Mouse (Mus musculus) E14TG2a.4 (cell line): Measurements from ENCODE around the gene Ebf3.

Experiments used
- H3K27me3 ChIP-seq: 2 replicates; pipeline ENCODE4 v1.6.1; 2014; ENCODE audit warnings: low read length, control low read depth; ENCODE audit not compliant: insufficient read depth
- H3K36me3 ChIP-seq: 2 replicates; pipeline ENCODE4 v1.6.1; 2014; ENCODE audit warnings: low read length, control low read depth; ENCODE audit not compliant: insufficient read depth
- H3K4me1 ChIP-seq: replicated peaks from 2 replicates; pipeline ENCODE4 v1.6.1; 2014; ENCODE audit warnings: low read depth, low read length, control low read depth
- H3K4me3 ChIP-seq: replicated peaks from 2 replicates; pipeline ENCODE4 v1.5.1; 2014; ENCODE audit warnings: mild to moderate bottlenecking, low read length
- H3K9me3 ChIP-seq: 2 replicates; pipeline ENCODE4 v1.6.1; 2014; ENCODE audit warnings: low read length, control low read depth
- CTCF ChIP-seq: conservative IDR thresholded peaks from 2 replicates; pipeline ENCODE4 v1.5.1; 2014; ENCODE audit warnings: low read length
- NANOG ChIP-seq: IDR thresholded peaks from 2 replicates; pipeline ENCODE4 v1.6.1; 2014; ENCODE audit warnings: borderline replicate concordance, low read length, mixed read lengths
- POU5F1 ChIP-seq: IDR thresholded peaks from 2 replicates; pipeline ENCODE4 v1.6.1; 2014; ENCODE audit warnings: low read length, borderline replicate concordance

Gene Ebf3

GRCm38 (mm10) chr7:137313904-137314691 is at the start of gene Ebf3:
Gene Ebf3, minus strand, starts transcription at chr7:137314445.
- TF ChIP-seq POU5F1, result no peak
- no peak for TF ChIP-seq CTCF
- no peak for TF ChIP-seq NANOG

GRCm38 (mm10) chr7:137346860-137347259 is 32.6 kb upstream of the Ebf3 start:
- H3K4me1 ChIP-seq, result no peaks in the 10 kb centered on the region
- H3K9me3 ChIP-seq, result no peaks in the 10 kb centered on the region
- no peaks in the 10 kb centered on the region for H3K36me3 ChIP-seq
- H3K4me3 ChIP-seq, result no peak overlapping the region
- no peak for TF ChIP-seq POU5F1
- H3K27me3 ChIP-seq, result 0 out of 2 replicates have a peak, but pooled peaks cover 6% of the 10 kb centered on the region

More at GRCm38 (mm10) chr7:137313904-137314691, at the start of gene Ebf3:
- Histone ChIP-seq H3K27me3 (peaks cover 95% of the 10 kb centered on the region), H3K9me3 (no peaks in the 10 kb centered on the region), H3K4me1 (peaks cover 52% of the 10 kb centered on the region), H3K36me3 (no peaks in the 10 kb centered on the region), H3K4me3 (peak within 1 kb of the TSS; percentile 74)

- H3K27me3 ChIP-seq, result 0 out of 2 replicates have a peak, but pooled peaks cover 6% of the 10 kb centered on the region
- no peak overlapping the region for H3K4me3 ChIP-seq
- no peaks in the 10 kb centered on the region for H3K4me1 ChIP-seq
- no peaks in the 10 kb centered on the region for H3K36me3 ChIP-seq
- H3K9me3 ChIP-seq, result no peaks in the 10 kb centered on the region
- no peak for TF ChIP-seq POU5F1
Measured at GRCm38 (mm10) chr7:137346068-137346467, 31.8 kb upstream of the Ebf3 start.

- peaks cover 39% of the 10 kb centered on the region for H3K27me3 ChIP-seq
- no peaks in the 10 kb centered on the region for H3K9me3 ChIP-seq
- H3K36me3 ChIP-seq, result no peaks in the 10 kb centered on the region
- no peaks in the 10 kb centered on the region for H3K4me1 ChIP-seq
- TF ChIP-seq POU5F1, result no peak
- no peak for TF ChIP-seq NANOG
- H3K4me3 ChIP-seq, result no peak overlapping the region
Measured at GRCm38 (mm10) chr7:137333951-137334350, 19.7 kb upstream of the Ebf3 start.

- Histone ChIP-seq H3K4me1 (peaks cover 33% of the 10 kb centered on the region), H3K27me3 (peaks cover 94% of the 10 kb centered on the region), H3K4me3 (peak overlapping the region; percentile 75), H3K9me3 (peaks cover 5% of the 10 kb centered on the region; the same call in 1 of the 2 replicates), H3K36me3 (no peaks in the 10 kb centered on the region)
- TF ChIP-seq POU5F1 (no peak), CTCF (no peak), NANOG (no peak)
Measured at GRCm38 (mm10) chr7:137322926-137323325, 8.7 kb upstream of the Ebf3 start.

GRCm38 (mm10) chr7:137321961-137322784 is 7.9 kb upstream of the Ebf3 start:
- no peak for TF ChIP-seq NANOG
- no peak for TF ChIP-seq CTCF
- TF ChIP-seq POU5F1, result no peak
- Histone ChIP-seq H3K4me3 (peak overlapping the region; percentile 75), H3K36me3 (no peaks in the 10 kb centered on the region), H3K27me3 (peaks cover 95% of the 10 kb centered on the region), H3K4me1 (peaks cover 41% of the 10 kb centered on the region), H3K9me3 (peaks cover 5% of the 10 kb centered on the region; the same call in 1 of the 2 replicates)

GRCm38 (mm10) chr7:137321141-137321813 is 7.0 kb upstream of the Ebf3 start:
- H3K36me3 ChIP-seq, result no peaks in the 10 kb centered on the region
- H3K27me3 ChIP-seq, result peaks cover 96% of the 10 kb centered on the region
- peak overlapping the region; percentile 75 for H3K4me3 ChIP-seq
- TF ChIP-seq CTCF (no peak), NANOG (no peak), POU5F1 (no peak)
- peaks cover 49% of the 10 kb centered on the region for H3K4me1 ChIP-seq
- H3K9me3 ChIP-seq, result peaks cover 5% of the 10 kb centered on the region; the same call in 1 of the 2 replicates

GRCm38 (mm10) chr7:137320320-137320719 is 6.1 kb upstream of the Ebf3 start:
- H3K27me3 ChIP-seq, result peaks cover 100% of the 10 kb centered on the region
- no peaks in the 10 kb centered on the region for H3K36me3 ChIP-seq
- H3K4me1 ChIP-seq, result peaks cover 52% of the 10 kb centered on the region
- H3K4me3 ChIP-seq, result no peak overlapping the region
- H3K9me3 ChIP-seq, result no peaks in the 10 kb centered on the region
- TF ChIP-seq CTCF (no peak), NANOG (no peak), POU5F1 (no peak)
